Mouse (Mus musculus) adrenal gland, adult 18-20 months (tissue): ENCODE data around the gene AA467197. TPM values are rescaled to one million over a fixed set of nuclear protein-coding genes. Genes with fewer than 3 reads are reported as not detected.
A peak's percentile ranks its signal among the peaks of the same experiment; 100 is the strongest.

Experiments used
- DNase-seq, 2 experiments: peaks; one replicate each; pipeline ENCODE4 v3.0.0; 2021 to 2022; ENCODE audit warnings: low spot score in 2 of 2
- total RNA-seq, 2 experiments: library from RNA; stranded (reverse); gene quantifications; 1 replicate in 1 of 2; 2 replicates in 1 of 2; pipeline ENCODE4 v1.2.3; 2021

The AA467197 gene
- total RNA-seq, 2 experiments from 2014 or later, result 1.2 to 3.2 TPM

- DNase-seq, result peak; percentile 81 to 86
Observed at GRCm38 (mm10) chr2:122637526-122637997, 776 bp downstream of the AA467197 start.

GRCm38 (mm10) chr2:122638029-122638428 is 1.2 kb downstream of the AA467197 start:
- DNase-seq, result no peak

DNA sequence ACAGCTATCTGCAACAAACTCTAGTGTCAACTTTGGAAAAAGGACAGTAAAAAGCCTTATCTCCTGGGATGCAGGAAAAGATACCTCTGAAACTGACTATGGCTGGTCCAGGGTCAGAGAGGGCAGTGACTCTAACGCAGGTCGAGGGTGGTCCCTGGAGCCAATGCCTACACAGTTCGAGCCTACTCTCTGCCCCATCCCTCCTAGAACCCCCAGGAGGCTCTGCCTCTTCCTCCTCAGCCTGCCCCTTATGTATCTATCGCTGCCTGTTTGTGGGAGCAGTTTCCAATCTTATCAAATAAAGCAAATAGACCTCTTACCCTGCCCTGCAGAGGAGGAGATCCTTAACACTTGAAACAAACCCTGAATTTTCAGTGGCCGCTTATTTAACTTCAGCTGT is 1.9 kb downstream of the AA467197 start:
- no peak for DNase-seq

DNA sequence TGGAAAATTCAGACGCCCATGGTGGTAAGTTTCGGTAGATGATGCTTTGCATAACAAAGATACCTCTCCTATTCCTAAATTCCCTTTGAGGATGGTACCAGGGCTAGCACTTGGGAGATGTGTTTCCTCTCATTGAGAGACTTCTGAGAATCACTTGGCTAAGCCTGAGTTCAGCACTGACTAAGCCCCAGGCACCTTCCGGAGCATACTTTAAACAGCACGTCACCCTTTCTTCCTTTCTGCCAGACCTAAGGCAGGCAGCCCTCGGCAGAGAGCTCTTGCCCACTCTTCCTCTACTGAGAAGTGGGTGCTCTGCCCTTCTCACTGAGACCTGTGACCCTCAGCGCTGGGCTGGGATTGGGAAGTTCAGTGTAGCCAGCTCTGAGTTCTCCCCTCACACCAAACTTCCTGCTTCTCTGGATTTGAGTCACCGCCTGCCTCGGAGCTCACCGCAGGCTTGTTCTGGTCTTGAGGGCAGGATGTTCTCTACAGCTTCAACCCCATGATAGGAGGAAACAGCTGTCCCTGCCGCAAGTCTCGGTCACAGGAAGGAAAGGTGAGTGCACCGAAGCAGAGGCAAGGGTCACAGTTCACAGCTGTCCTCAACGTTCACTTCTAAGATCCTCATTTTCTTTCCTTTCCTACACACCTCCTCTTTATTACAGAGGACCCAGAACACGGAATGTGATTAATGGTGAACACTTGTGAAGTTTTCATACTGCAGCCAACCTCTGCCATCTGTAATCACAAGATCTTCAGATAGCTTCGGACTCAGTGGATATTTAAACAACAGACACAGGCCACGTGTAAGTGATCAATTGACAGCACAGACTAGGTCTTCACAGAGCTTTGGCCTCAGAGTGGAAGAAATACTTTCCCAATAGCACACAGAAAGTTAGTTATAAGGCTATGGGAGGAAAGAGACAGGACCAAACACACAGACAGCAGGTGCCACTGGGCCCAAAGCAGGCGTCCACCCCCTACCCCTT is 15.6 kb downstream of the AA467197 start:
- DNase-seq, result no peak

GRCm38 (mm10) chr2:122656052-122656451 is 19.3 kb downstream of the AA467197 start:
- no peak for DNase-seq

GRCm38 (mm10) chr2:122656767-122657166 is 20.0 kb downstream of the AA467197 start:
- no peak for DNase-seq

GRCm38 (mm10) chr2:122657707-122658524 is 21.1 kb downstream of the AA467197 start:
- no peak for DNase-seq

GRCm38 (mm10) chr2:122659825-122660224 is 23.0 kb downstream of the AA467197 start:
- no peak for DNase-seq

- no peak for DNase-seq
Observed at GRCm38 (mm10) chr2:122665253-122665972, 28.6 kb downstream of the AA467197 start.

DNA sequence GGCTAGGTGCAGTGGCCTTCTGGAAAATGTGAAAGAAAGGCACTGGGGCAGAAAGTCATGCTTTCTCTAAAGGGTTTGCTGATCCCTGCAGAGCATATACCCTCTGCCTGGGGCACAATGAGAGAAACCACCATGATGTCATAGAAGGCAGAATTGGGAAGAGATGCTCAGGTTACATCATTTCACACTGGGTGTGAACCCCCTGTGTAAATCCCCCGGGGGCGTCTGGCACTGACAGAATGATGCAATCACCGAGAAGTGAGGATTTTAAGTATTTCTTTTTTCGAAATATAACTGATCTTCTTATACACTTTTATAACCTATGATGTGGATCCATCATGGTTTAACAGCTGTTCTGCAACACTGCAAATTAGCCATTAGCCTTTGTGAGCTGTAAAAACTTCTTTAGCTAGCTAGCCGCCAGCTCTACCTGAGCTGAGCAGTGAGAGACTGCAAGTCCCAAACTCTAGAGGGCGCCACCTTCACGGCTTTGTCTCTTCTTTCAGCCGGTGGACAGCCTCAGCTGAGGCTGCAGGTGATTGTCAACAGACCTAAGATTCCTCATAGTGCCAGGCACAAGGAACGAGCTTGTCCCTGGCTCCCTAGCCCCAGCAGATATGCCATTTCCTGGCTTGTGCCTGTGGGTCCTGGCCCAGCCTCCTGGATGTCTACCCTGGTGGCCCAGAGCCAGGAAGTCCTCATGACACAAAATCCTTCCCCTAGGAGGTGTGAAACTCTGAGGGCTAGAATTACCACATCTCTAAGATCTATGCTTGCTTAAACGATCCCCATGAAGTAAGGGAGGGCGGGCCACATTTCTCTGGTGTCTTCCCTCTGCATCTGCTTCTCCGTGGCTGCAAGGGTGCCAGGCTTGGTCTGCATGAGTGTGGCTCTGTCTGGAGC is 29.4 kb downstream of the AA467197 start:
- peak; percentile 37 to 43 for DNase-seq

GRCm38 (mm10) chr2:122667856-122668255 is 31.1 kb downstream of the AA467197 start:
- DNase-seq, result peak in 1 of 2 experiments; percentile 50

DNA sequence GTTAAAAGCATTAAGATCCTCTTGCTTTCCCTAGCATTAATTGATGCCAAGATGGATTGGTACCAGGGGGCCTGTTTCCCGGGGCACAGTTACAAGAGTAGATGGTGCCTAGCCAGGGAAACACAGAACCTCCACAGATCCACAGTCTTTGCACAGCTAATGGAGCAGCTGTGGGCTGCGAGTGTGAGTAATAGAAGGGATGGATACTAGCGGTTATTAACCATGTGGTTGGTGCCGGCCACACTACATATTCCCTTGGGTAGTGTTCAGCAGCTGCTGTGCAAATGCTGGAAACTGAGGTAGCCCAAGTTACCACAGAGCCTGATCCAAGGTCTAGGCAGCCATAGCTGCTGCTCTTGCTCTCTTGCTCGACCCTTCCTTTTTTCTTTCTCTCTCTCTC is 34.9 kb downstream of the AA467197 start:
- DNase-seq, result no peak

GRCm38 (mm10) chr2:122672841-122673240 is 36.1 kb downstream of the AA467197 start:
- no peak for DNase-seq

GRCm38 (mm10) chr2:122675126-122675525 is 38.3 kb downstream of the AA467197 start:
- DNase-seq, result no peak

GRCm38 (mm10) chr2:122681379-122682137 is 44.8 kb downstream of the AA467197 start:
- no peak for DNase-seq

GRCm38 (mm10) chr2:122682520-122682919 is 45.7 kb downstream of the AA467197 start:
- DNase-seq, result no peak

GRCm38 (mm10) chr2:122683641-122684040 is 46.9 kb downstream of the AA467197 start:
- no peak for DNase-seq

- no peak for DNase-seq
Observed at GRCm38 (mm10) chr2:122686665-122687064, 49.9 kb downstream of the AA467197 start.
